Mouse (Mus musculus): ENCODE measurements at regions not wholly inside any gene's neighbourhood (a gene's known extent, or its start where the extent isn't known, plus 50 kb on each side); places are given as distances from the start of the nearest gene placed in this dataset.

DNA sequence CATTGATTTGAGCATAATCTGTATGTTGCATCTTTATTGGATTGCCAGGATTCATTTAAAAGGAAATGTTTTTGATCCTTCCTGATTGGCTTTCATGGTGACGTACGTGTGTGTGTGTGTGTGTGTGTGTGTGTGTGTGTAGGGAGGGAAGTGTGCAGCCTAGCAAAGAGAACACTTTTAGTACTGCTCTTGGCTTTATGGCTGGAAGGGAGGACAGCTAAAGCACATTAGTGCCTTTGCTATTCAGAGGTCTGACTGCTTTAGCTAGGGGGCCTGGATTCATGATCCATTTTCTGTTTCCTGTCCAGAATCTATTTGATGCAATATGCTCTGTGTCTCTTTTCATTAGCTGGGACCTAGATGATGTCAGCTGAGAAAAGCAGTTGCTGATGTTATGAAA lies 155.6 kb upstream of the Itga1 start:
- no peak for DNase-seq (ENCODE audit: low spot score)

DNA sequence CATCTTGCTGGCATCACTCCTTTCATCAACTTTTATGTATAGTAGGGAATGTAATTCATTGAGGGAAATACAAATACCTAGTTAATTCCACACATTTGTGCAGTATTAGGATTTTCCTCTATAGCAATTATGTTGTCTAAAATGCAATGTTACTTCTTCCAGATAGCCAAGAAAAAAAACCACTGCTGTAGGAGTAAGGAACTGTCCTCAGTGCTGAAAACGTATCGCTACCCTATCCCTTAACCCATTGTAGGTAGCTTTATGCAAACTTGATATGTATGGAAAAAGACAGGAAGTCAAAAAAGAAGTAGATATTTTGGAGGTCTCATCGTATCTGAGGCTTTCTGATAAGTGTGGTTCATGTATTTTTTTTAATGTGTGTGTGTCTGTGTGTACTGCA lies 150.8 kb upstream of the Itga1 start:
- no peak for DNase-seq (ENCODE audit: low spot score)

- no peak for DNase-seq (ENCODE audit: low spot score)
These were observed 130.2 kb upstream of the Itga1 start for GRCm38 (mm10) chr13:115231981-115232380.

DNA sequence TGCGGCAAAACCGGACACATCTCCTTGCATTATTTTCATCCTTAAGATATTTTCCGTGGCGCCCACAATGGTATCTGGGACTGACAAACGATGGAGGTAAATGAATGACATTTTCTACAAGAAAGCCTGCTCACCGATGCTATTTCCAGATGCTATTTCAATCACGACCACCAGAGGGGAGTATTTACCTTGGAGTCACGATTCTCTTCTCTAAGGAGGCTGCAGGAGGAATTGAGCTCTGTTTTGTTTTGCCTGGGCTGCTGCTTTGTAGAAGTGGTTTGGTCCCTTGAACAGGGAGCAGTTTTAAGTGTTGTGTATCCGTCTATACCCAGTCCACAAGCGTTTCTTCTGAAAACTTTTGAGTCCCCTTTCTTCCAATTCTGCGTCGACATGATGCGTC lies 128.7 kb upstream of the Itga1 start:
- peak; percentile 44 for DNase-seq (ENCODE audit: low spot score)

GRCm38 (mm10) chr13:115226824-115227223 lies 125.1 kb upstream of the Itga1 start:
- no peak for DNase-seq (ENCODE audit: low spot score)

GRCm38 (mm10) chr13:115219701-115220100 lies 117.9 kb upstream of the Itga1 start:
- DNase-seq (ENCODE audit: low spot score), result no peak

- DNase-seq (ENCODE audit: low spot score), result no peak
These were observed 109.5 kb upstream of the Itga1 start for GRCm38 (mm10) chr13:115211285-115211684.

- DNase-seq (ENCODE audit: low spot score), result no peak
These were observed 109.0 kb upstream of the Itga1 start for GRCm38 (mm10) chr13:115210643-115211208.

DNA sequence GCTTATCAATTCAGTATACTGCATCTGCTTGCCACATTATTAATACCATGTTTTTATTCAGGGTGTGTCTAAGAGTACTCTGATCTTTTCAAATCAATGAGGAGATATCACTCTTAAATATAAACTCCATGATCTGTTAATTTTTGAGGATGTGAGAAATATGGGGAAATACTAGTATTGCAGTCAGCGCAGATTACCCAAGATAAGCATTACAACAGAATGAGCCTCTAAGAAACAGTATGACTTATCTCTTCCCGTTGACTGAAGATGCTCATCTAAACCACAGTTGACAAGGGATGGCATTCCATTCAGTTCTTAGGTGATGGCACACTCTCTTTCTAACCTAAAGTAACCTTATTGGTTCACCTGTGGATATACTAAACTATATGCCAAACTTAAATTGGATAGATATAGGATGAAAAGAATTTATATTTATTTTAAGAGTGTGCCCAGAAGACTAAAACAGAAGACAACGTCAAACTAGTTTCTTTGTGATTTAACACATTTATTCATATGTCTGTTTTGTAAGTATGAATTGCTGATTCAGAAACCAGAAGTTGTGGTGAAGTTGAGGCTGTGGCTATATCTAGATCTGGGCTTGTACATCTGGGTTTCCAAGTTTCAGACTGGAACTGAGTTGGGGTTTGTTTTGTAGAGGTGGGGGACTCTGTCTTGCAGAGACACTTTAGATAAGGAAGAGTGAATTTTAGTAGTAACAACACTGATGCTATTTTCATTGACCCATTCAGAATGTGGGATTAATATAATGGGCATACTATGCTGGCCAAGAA lies 107.8 kb upstream of the Itga1 start:
- no peak for DNase-seq (ENCODE audit: low spot score)

GRCm38 (mm10) chr13:115206723-115207122 lies 105.0 kb upstream of the Itga1 start:
- no peak for DNase-seq (ENCODE audit: low spot score)

DNA sequence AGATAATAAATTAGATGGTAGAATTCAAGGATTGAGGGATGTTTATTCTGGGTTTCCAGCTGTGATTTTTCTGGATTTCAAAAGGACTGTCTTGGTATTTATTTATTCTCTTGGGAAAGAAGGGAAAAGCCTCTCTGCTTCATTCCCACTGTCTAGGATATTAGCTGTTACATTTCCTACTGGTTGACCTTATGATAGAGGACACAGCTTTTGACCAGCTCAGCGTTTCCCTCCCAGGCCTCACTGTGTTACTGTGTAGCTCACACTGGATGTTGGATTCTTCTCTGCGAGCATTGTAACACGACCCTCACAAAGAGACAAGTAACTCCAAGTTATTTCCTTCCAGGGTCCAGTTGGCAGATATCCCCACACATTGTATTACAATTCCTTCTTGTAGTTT lies 97.4 kb upstream of the Itga1 start:
- no peak for DNase-seq (ENCODE audit: low spot score)

DNA sequence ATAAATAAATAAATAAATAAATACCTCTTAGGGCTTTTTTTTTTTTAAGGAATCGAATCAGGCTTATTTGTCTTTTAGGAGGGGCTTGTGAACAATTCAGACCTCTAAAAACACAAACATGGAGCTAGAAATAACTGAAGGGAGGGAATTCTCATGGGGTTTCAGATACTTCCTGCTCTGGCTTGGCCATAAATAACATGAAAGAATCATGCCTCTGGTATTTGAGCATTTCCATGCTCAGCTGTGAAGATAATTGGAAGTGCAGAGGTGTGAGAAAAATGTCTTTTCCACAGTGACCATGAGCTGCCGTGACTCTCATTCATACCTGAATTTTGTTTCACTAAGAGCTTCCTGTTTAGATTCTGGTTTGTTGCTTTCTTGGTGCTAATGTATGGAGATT lies 86.3 kb upstream of the Itga1 start:
- no peak for DNase-seq (ENCODE audit: low spot score)

DNA sequence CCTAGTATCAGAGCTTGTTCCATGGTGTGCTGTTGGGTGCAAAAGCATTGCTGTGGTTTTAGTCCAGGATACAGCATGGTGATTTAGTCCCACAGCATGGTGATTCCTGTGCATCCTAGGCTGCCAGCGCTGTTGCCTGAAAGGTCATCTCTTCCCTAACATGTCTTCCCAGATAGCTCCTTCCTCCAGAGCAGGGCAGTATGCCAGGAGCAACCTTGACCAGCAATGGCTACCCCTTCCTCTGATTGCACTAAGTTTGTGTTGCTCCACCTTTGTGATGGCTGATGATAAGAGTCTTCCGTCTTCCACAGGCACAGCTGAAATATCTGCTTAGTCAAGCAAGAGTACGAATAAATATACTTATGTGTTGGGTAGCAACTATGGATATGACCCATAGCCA lies 85.6 kb upstream of the Itga1 start:
- no peak for DNase-seq (ENCODE audit: low spot score)

DNA sequence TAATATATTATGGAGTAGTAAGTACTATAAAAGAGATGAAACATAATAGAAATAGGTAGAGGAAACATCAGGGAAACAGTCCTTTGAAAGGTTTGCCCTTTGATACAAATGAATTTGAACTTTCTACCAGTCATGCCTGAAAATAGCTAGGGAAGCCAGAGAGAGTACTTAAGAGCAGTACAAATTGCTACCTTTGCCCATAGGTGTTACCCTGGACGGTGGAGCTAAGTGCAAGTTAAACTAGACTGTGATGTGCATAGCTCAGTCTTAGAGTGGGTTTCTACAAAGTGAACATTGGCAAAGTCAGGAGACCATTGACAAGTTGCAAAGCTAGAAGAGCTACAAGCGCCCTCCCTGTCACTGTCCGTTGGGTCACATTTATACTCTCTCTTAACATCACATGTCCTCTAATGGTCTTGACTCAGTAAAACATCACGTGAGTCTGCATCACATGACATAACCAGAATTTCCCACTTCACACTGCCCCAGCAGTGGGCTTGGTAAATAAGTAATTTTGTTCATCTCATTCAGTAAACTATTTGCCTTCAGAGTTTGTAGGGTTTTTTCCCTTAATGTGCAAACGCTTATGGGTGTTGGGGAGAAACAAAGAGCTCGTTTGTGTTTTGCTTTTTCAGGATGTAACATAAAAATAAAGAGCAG lies 80.6 kb upstream of the Itga1 start:
- DNase-seq (ENCODE audit: low spot score), result no peak

GRCm38 (mm10) chr13:115178175-115178917 lies 76.6 kb upstream of the Itga1 start:
- no peak for DNase-seq (ENCODE audit: low spot score)

GRCm38 (mm10) chr13:115171347-115172062 lies 69.7 kb upstream of the Itga1 start:
- no peak for DNase-seq (ENCODE audit: low spot score)

DNA sequence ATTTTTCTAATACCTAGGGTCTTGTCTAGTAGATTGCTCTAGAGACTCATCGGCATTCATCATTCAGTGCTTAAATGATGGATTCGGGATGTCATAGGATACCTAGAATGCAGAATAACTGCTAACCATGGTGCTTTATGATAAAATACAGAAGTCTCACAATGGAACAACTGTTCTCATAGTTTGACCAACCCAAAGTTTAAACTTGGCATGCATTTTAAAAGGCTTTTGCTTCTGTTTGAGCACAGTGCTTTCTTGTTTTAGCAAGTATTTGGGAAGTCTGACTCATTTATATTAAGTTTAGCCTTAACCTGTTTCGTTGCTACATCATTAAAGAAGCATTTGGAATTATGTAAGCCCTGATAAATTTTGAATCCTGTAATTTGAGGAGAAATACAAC lies 64.2 kb upstream of the Itga1 start:
- DNase-seq (ENCODE audit: low spot score), result no peak

- no peak for DNase-seq (ENCODE audit: low spot score)
These were observed 61.1 kb upstream of the Itga1 start for GRCm38 (mm10) chr13:115162689-115163413.

DNA sequence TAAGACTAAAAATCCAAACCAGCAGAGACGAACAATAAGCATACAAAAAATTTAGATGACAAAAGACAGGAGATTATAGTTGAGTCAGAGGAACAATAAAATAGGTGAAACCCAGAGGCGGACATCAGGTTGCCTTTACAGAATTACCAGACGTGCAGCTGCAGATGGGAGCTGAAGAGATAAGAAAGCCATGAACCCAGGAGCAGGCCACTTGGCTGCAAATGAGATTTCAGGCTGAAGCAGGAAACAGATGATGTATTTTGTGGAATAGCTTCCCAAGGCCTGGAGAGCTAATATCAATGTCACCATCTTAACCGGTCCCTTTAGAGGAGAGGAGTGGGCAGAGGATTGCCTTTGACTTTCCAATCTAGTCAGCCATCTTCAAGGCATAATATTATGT lies 57.6 kb upstream of the Itga1 start:
- no peak for DNase-seq (ENCODE audit: low spot score)

All from urinary bladder, postnatal 25 days (tissue).